Mouse (Mus musculus) spleen, adult 18-20 months (tissue): Measurements from ENCODE around the gene Psg25.
"Not testable (repeated sequence)": the region's sequence is repeated elsewhere in the genome, so short reads cannot be mapped to it uniquely, and the experiment has no call there.

Experiments
- DNase-seq, 2 experiments: peaks; one replicate each; pipeline ENCODE4 v3.0.0; 2022; ENCODE audit warnings: mixed read lengths in 2 of 2

Gene Psg25

DNA sequence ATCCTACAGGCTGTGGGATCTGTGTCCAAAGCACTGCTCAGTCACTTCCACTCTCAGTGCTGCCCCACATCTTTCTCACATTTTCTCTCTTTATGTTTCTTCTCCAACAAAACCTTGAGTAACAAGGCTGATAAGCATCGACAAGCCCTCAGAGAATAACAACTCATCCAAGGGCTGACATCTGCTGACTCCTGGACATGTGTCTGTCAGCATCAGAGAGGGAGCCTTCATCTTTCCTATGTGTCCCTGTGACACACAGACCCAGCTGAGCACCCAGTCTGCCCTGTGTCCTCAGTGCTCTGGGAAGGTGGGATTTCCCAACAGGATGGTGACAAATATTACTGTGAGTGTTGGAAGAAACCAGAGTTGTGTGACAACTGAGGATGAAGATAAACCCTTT is at the start of gene Psg25:
Psg25 (minus strand) TSS at position 101 of the 400 bp plus-strand sequence.
- no peak for DNase-seq

DNA sequence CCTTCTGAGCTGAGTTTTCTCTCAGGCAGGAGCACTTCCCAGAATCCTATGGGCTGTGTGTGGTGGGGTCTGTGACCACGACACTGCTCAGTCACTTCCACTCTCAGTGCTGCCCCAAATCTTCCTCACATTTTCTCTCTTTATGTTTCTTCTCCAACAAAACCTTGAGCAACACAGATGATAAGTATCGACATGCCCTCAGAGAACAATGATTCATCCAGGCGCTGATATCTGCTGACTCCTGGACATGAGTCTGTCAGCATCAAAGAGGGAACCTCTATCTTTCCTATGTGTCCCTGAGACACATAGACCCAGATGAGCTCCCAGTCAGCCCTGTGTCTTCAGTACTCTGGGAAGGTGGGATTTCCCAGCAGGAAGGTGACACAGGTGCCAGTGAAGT is 35.1 kb upstream of the Psg25 start, which contains the start of gene Psg27:
Psg27 (minus strand) TSS at position 101 of the 400 bp plus-strand sequence.
- no peak for DNase-seq

- DNase-seq, result no peak
Observed at GRCm38 (mm10) chr7:18559850-18560249, 27.8 kb upstream of the Psg25 start.

DNA sequence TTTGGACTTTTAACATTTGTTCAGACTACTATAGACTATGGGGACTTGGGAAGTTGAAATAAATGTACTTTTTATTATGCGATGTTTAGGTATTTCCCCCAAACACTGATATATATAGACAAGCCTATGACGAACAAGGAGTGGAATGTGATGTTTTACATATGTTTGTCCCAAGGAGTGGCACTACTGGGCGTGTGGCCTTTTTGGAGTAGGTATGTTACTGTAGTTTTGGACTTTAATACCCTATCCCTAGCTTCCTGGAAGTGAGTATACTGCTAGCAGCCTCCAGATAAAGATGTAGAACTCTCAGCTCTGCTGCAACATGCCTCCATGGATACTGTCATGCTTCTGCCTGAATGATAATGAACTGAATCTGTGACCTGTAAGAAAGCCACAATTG is 23.7 kb upstream of the Psg25 start:
- DNase-seq, result not testable (repeated sequence)

- no peak for DNase-seq
Observed at GRCm38 (mm10) chr7:18533420-18533819, 1.4 kb upstream of the Psg25 start.

DNA sequence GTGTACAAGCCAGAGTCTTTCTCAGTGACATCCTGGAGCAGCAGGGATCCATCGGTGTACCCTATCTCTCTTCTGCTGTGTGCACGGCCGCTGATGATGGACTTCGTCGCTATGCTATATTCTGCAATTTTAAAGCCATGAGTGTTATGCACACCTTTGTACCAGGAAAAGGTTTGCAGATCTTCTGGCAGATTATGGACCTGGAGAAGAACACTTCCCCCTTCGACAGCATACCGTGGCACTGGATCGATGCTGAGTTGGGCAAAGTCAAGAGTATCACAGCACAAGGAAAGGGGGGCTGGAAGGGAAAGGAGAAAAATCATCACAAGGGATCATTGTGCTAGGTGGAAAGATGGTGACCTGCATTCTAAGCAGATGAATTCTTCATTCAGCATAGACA is 7.4 kb downstream of the Psg25 start:
- DNase-seq, result no peak

- not testable (repeated sequence) for DNase-seq
Observed at GRCm38 (mm10) chr7:18512848-18513247, 19.2 kb downstream of the Psg25 start.

GRCm38 (mm10) chr7:18512417-18512816 is 19.7 kb downstream of the Psg25 start:
- DNase-seq, result not testable (repeated sequence)

GRCm38 (mm10) chr7:18511479-18511878 is 20.6 kb downstream of the Psg25 start:
- DNase-seq, result no peak

GRCm38 (mm10) chr7:18484077-18484476 is 48.0 kb downstream of the Psg25 start, which contains the start of gene Psg26:
Psg26 (minus strand) TSS chr7:18484177.
- DNase-seq, result no peak
